Mouse (Mus musculus) G1E (cell line): ENCODE data around the gene Pgd. TPM values are rescaled to one million over a fixed set of nuclear protein-coding genes. Genes with fewer than 3 reads are reported as not detected.

ENCODE experiments used
- ATAC-seq: 2 replicates; pipeline ENCODE4 v1.8.0; 2016; ENCODE audit warnings: mild to moderate bottlenecking; ENCODE audit not compliant: insufficient number of reproducible peaks, poor library complexity, low FRiP score, severe bottlenecking; ENCODE audit errors: extremely low read depth
- DNase-seq: peaks from one replicate; pipeline ENCODE4 v3.0.0; 2012; ENCODE audit warnings: low spot score
- H3K27me3 ChIP-seq: 2 replicates; pipeline ENCODE4 v1.6.1; 2012; ENCODE audit warnings: mild to moderate bottlenecking, low read length, inconsistent platforms; ENCODE audit not compliant: insufficient read depth
- H3K36me3 ChIP-seq: replicated peaks from 2 replicates; pipeline ENCODE3; 2012; ENCODE audit warnings: mild to moderate bottlenecking, inconsistent platforms
- H3K4me1 ChIP-seq: 2 replicates; pipeline ENCODE4 v1.6.1; 2012; ENCODE audit warnings: low read depth, low read length, inconsistent platforms, mixed read lengths; ENCODE audit not compliant: insufficient read depth
- H3K4me3 ChIP-seq: 2 replicates; pipeline ENCODE4 v1.5.1; 2012; ENCODE audit warnings: low read depth, mild to moderate bottlenecking, inconsistent platforms, low read length, moderate library complexity, mixed read lengths
- H3K9me3 ChIP-seq: replicated peaks from 2 replicates; pipeline ENCODE4 v1.6.1; 2012; ENCODE audit warnings: inconsistent platforms
- CTCF ChIP-seq: IDR thresholded peaks from 2 replicates; pipeline ENCODE4 v1.5.1; 2012; ENCODE audit warnings: low read depth, low read length, inconsistent platforms, mixed read lengths
- GATA1 ChIP-seq: IDR thresholded peaks from 2 replicates; pipeline ENCODE4 v1.6.1; 2012; ENCODE audit warnings: borderline replicate concordance, low read length, inconsistent platforms, mixed read lengths
- GATA2 ChIP-seq: IDR thresholded peaks from 2 replicates; pipeline ENCODE4 v1.6.1; 2012; ENCODE audit warnings: low read depth, low read length, inconsistent platforms, borderline replicate concordance
- POLR2AphosphoS5 ChIP-seq: IDR thresholded peaks from 2 replicates; pipeline ENCODE4 v1.6.1; 2012; ENCODE audit warnings: low read depth, low read length, inconsistent platforms; ENCODE audit not compliant: insufficient replicate concordance
- TAL1 ChIP-seq: conservative IDR thresholded peaks from 2 replicates; pipeline ENCODE4 v1.6.1; 2012; ENCODE audit warnings: low read depth, low read length, inconsistent platforms, mixed read lengths
- polyA plus RNA-seq: library from polyadenylated mRNA; stranded (reverse); fragments of >175 nt; gene quantifications from 2 replicates; pipeline ENCODE4 v1.2.3, GENCODE M21; 2012
- total RNA-seq, 2 experiments: library from RNA; stranded (forward) in 1 of 2; stranded (reverse) in 1 of 2; fragments of 200-1000 nt in 1 of 2; fragments of >200 nt in 1 of 2; fragmentation: Nextera tagmentation in 1 of 2; gene quantifications; 2 replicates each; pipeline ENCODE4 v1.2.3; 2014 to 2017

Gene Pgd
- total and polyA plus RNA-seq, 3 experiments, result 53.1 to 171 (median 68.0) TPM

- H3K36me3 ChIP-seq, result peaks cover 31% of the 10 kb centered on the region
- DNase-seq (no peak), ATAC-seq (no peak)
- peaks cover 3% of the 10 kb centered on the region; the same call in 1 of the 2 replicates for H3K27me3 ChIP-seq
- no peak overlapping the region for H3K4me3 ChIP-seq
- no peaks in the 10 kb centered on the region for H3K9me3 ChIP-seq
- TF ChIP-seq GATA1 (no peak), CTCF (no peak), GATA2 (no peak), TAL1 (no peak), POLR2AphosphoS5 (no peak)
- no peaks in the 10 kb centered on the region for H3K4me1 ChIP-seq
Measured at GRCm38 (mm10) chr4:149179160-149179559, 12.6 kb upstream of the Pgd start.

- no peaks in the 10 kb centered on the region for H3K9me3 ChIP-seq
- H3K36me3 ChIP-seq, result peaks cover 26% of the 10 kb centered on the region
- DNase-seq, result no peak
- no peak overlapping the region for H3K4me3 ChIP-seq
- TF ChIP-seq GATA2 (no peak), POLR2AphosphoS5 (no peak), CTCF (no peak), TAL1 (no peak), GATA1 (no peak)
- H3K4me1 ChIP-seq, result peaks cover under 1% of the 10 kb centered on the region; the same call in 1 of the 2 replicates
- no peak for ATAC-seq
- H3K27me3 ChIP-seq, result peaks cover 3% of the 10 kb centered on the region; the same call in 1 of the 2 replicates
Measured at GRCm38 (mm10) chr4:149178328-149178727, 11.8 kb upstream of the Pgd start.

GRCm38 (mm10) chr4:149177046-149177445 lies 10.5 kb upstream of the Pgd start:
- Histone ChIP-seq H3K27me3 (peaks cover 3% of the 10 kb centered on the region; the same call in 1 of the 2 replicates), H3K4me3 (no peak overlapping the region), H3K36me3 (peaks cover 21% of the 10 kb centered on the region), H3K4me1 (peaks cover 6% of the 10 kb centered on the region; the same call in 1 of the 2 replicates), H3K9me3 (no peaks in the 10 kb centered on the region)
- no peak for DNase-seq
- TF ChIP-seq GATA1, result no peak
- no peak for TF ChIP-seq POLR2AphosphoS5
- TF ChIP-seq CTCF, result no peak
- no peak for TF ChIP-seq GATA2
- TF ChIP-seq TAL1, result no peak
- no peak for ATAC-seq

- Histone ChIP-seq H3K36me3 (peaks cover 17% of the 10 kb centered on the region), H3K4me3 (no peak overlapping the region), H3K27me3 (peaks cover 3% of the 10 kb centered on the region; the same call in 1 of the 2 replicates), H3K4me1 (peaks cover 10% of the 10 kb centered on the region), H3K9me3 (no peaks in the 10 kb centered on the region)
- TF ChIP-seq GATA1, result no peak
- no peak for TF ChIP-seq TAL1
- no peak for TF ChIP-seq CTCF
- no peak for TF ChIP-seq GATA2
- no peak for TF ChIP-seq POLR2AphosphoS5
- DNase-seq (no peak), ATAC-seq (no peak)
Measured at GRCm38 (mm10) chr4:149176645-149177044, 10.1 kb upstream of the Pgd start.

GRCm38 (mm10) chr4:149173661-149174060 lies 7.1 kb upstream of the Pgd start:
- Histone ChIP-seq H3K9me3 (no peaks in the 10 kb centered on the region), H3K36me3 (peaks cover 10% of the 10 kb centered on the region), H3K4me1 (peaks cover 33% of the 10 kb centered on the region), H3K27me3 (no peaks in the 10 kb centered on the region), H3K4me3 (no peak overlapping the region)
- TF ChIP-seq GATA1, result no peak
- no peak for TF ChIP-seq CTCF
- TF ChIP-seq POLR2AphosphoS5, result no peak
- TF ChIP-seq TAL1, result no peak
- TF ChIP-seq GATA2, result no peak
- DNase-seq (no peak), ATAC-seq (no peak)

GRCm38 (mm10) chr4:149172666-149173065 lies 6.1 kb upstream of the Pgd start:
- ATAC-seq (no peak), DNase-seq (no peak)
- Histone ChIP-seq H3K4me1 (peaks cover 42% of the 10 kb centered on the region), H3K9me3 (no peaks in the 10 kb centered on the region), H3K36me3 (peaks cover 10% of the 10 kb centered on the region), H3K27me3 (no peaks in the 10 kb centered on the region), H3K4me3 (no peak overlapping the region)
- no peak for TF ChIP-seq GATA2
- TF ChIP-seq GATA1, result no peak
- TF ChIP-seq TAL1, result no peak
- no peak for TF ChIP-seq CTCF
- TF ChIP-seq POLR2AphosphoS5, result no peak

GRCm38 (mm10) chr4:149172083-149172482 lies 5.5 kb upstream of the Pgd start:
- ATAC-seq (no peak), DNase-seq (no peak)
- Histone ChIP-seq H3K9me3 (no peaks in the 10 kb centered on the region), H3K27me3 (no peaks in the 10 kb centered on the region), H3K36me3 (peaks cover 10% of the 10 kb centered on the region), H3K4me1 (peaks cover 45% of the 10 kb centered on the region), H3K4me3 (no peak overlapping the region)
- no peak for TF ChIP-seq TAL1
- TF ChIP-seq POLR2AphosphoS5, result no peak
